Mouse (Mus musculus): Measurements from ENCODE around the gene Gipc3.

- TF ChIP-seq CTCF (IDR thresholded peaks at IDR 0.05; ENCODE audit: control insufficient read depth, insufficient read depth, insufficient read length) (no peak), USF1 (IDR thresholded peaks at IDR 0.05; ENCODE audit: low read depth) (no peak), FOSL1 (IDR thresholded peaks at IDR 0.05; ENCODE audit: insufficient read depth, low read length, poor library complexity, severe bottlenecking) (no peak), MAX (IDR thresholded peaks at IDR 0.05) (no peak), MYOG (IDR thresholded peaks at IDR 0.05; ENCODE audit: control insufficient read depth, extremely low read depth, insufficient read length) (no peak), MYOD1 (IDR thresholded peaks at IDR 0.05; ENCODE audit: control insufficient read depth, insufficient read length, low read depth) (no peak)
Observed at GRCm38 (mm10) chr10:81365672-81366476, 22.8 kb upstream of the Gipc3 start, which contains the start of gene 4930404N11Rik.

Measured in C2C12 (cell line).